Mouse (Mus musculus) liver, adult (tissue): Measurements from ENCODE around the gene Fhit.

ENCODE experiments used
- GATA4 ChIP-seq: IDR thresholded peaks from 2 replicates; pipeline ENCODE4 v1.6.1; 2014; ENCODE audit warnings: mild to moderate bottlenecking, low read length; ENCODE audit not compliant: insufficient replicate concordance

Gene Fhit

DNA sequence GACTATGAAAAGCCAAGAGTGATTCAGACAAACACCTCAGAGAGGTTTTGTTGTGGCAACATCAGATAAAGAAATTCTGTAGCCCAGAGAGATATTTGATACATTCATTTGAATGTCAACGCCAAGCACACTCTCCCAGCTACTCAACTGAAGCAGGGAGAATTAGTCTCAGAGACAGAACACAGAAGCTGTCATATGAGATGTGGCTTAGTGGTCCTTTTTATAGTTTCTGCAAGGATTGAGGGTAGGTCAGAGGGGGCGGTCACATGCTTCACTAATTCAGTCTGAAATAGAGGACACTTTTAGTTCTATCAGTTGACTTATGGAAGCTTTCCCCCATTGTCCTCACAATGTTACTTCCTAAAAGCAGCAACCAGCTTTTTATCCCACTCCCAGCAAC lies 98.2 kb downstream of the Fhit start:
- TF ChIP-seq GATA4 = no peak

- no peak for TF ChIP-seq GATA4
Measured at GRCm38 (mm10) chr14:11060221-11060620, 101.6 kb downstream of the Fhit start.

- TF ChIP-seq GATA4 = no peak
Measured at GRCm38 (mm10) chr14:11021391-11021790, 140.4 kb downstream of the Fhit start.

DNA sequence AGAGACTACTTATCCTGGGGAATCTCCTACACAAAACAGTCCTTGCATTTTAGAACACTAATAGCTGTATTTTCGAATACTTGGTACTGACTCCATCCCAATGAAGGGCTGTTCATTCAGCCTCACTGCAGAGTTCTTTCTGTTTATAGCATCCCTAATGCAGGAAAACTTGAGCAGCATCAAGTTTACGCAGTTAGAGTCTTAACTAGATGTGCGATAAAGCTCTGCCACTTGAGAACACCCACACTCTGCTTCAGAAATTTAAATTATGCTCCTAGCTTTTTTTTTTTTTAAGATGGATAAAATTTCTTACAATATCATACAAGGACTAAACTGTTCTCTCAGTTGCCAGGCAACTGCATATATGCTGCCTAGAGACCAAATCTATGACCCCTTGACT lies 183.2 kb downstream of the Fhit start:
- no peak for TF ChIP-seq GATA4

DNA sequence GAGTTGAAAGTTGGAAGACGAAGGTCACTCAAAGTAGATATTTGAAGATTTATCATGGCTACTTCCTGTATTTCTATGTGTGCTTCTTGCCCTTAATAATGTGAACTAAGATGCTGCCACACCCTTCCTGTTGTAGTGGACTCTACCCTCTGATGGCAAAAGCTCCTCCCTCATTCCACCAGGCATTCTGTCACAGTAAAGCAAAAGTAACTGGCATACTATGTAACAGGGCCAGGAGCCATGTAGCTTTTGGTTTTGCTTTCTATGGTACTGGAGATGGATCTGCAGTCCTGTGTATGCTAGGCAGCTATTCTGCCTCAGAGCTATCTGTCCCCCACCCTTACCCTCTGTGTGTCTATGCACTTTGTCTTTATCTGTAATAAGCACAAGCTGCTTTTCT lies 220.2 kb downstream of the Fhit start:
- no peak for TF ChIP-seq GATA4

GRCm38 (mm10) chr14:10933667-10934066 lies 228.2 kb downstream of the Fhit start:
- TF ChIP-seq GATA4 = no peak

DNA sequence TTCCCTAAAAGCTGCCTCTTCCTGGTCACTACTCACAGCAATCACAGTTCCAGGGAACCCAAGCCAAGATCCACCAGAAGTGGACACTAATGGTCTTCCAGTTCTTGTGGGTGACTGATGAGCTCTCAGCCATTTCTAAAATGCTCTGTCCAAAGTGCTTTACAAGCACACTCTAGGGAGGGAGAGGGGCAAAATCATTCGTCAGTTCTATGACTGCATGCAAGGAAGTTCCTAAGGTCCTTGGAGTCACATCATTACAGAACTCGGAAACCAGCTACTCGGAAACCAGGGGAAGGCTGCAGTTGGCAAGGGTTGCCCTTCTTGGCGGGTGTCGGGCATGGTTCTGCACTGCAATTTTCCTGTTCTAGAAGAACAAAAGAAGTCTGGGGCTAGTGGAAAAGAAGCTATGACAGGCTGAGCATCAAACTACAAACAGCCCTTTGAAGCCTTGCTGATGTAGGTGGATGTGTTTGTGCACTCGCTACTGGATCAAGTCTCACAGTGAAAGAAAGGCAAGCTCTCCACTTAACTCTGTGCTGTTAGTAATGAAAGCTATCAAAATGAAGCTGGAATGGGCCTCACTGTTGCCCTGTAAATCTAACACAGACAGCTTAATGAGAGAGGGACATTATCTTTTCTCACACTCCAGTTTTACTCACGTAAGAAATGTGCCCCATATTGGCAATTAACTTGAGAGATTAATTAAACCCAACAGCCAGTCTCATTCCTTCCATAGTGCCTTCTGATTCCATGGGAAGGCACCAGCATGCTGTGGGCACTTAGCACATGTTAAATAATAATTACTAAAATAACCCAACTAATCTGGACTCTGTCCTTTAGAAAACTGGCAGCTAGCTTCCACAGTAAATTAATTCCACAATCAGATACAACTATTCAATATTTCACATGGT lies 243.7 kb downstream of the Fhit start:
- TF ChIP-seq GATA4 = no peak

GRCm38 (mm10) chr14:10908011-10908410 lies 253.8 kb downstream of the Fhit start:
- no peak for TF ChIP-seq GATA4

DNA sequence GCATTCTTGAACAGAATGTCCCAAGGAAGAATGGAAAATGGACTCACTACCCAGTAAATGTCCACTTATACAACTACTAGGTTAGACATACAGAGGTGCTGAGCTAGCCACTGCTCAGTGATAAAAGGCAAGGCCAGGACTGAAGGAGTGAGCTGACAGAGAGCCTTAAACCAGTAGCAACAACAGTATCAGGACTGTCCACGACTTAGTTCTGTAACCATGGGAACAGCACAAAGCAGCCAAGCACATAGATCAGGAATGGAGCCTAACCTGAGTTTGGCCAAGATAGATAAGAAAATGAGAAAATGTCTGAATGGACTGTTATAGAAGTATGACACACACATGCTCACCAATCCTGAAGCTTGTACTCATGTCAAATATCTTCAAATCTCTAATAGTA lies 279.1 kb downstream of the Fhit start:
- TF ChIP-seq GATA4 = no peak

GRCm38 (mm10) chr14:10880749-10881148 lies 281.1 kb downstream of the Fhit start:
- no peak for TF ChIP-seq GATA4

DNA sequence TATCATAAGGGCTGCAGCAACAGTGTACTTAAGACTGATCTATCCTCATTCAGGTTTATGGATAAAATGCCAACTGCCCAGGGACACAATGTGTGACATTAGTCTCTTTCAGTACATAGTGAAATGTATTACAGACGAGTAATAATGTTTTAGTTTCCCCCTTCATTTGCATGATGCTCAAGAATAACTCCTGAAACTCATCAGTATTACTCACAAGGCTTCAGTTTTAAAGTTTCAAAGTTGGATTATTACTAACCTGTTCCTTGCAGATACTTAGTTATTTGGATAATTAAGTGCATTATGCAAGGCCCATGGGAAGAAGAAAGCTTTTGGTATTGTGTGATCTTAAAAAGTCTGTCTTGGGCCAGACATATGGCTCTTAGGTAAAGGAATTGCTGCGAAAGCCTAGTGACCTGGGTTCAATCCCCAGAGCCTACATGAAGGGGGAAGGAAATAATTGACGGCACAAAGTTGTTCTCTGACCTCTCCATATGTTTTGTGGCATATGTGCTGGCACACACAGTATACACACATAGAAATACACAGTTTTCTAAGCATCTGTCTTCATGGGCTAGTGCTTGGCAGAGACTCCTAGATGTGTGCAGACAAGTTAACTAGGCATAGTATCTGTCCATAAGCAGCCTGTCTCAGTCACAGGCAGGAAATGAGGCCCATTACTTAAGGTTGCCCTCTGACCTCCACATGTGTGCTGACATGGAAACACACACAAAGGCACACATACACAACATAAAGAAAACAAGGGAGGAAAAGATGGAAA lies 287.1 kb downstream of the Fhit start:
- TF ChIP-seq GATA4 = no peak

GRCm38 (mm10) chr14:10857606-10858005 lies 304.2 kb downstream of the Fhit start:
- TF ChIP-seq GATA4 = no peak

- no peak for TF ChIP-seq GATA4
Measured at GRCm38 (mm10) chr14:10851936-10852335, 309.9 kb downstream of the Fhit start.

- TF ChIP-seq GATA4 = no peak
Measured at GRCm38 (mm10) chr14:10836001-10836400, 325.8 kb downstream of the Fhit start.

DNA sequence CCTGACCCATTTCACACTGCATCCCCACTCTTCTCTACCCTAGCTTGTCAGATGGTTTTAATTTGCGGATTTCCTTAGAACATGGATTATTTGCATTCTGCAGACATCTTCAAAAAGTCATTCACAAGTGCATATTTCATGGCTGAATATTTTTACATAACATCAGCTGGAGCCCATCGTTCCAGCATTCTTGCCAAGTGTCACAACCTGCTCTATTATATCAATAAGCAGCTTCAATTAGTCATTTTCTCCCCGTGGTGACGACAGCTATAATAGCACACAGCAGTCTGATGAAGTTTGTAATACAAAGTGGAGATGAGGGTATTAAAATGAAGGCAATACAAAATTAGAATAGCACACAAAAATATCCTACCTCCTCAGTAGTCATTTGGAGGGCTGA lies 337.0 kb downstream of the Fhit start:
- no peak for TF ChIP-seq GATA4

- no peak for TF ChIP-seq GATA4
Measured at GRCm38 (mm10) chr14:10813551-10813950, 348.3 kb downstream of the Fhit start.

GRCm38 (mm10) chr14:10798489-10799180 lies 363.2 kb downstream of the Fhit start:
- TF ChIP-seq GATA4 = no peak
